Comparison of ENCODE assay signal across 8 mouse cellular contexts in the genomic region with DNA sequence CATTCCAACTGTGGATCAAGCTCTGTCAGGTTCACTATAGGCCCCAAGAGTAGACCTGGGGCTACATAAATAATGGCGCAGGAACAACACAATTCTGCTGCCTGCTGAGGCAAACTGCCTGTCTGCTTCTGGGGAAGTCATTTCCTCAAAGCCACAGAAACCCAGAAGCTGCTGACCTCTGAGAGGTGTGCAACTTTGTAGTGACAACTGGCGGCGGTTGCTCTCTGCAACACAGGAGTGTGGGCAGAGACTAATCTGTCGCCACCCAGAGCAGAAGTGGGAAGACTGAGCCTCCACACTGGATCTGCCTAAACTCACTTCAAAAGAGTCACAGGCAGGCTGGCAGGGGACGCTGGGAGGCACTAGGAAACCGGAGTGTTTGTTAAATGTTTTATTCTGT. TPM values are rescaled to one million over a fixed set of nuclear protein-coding genes. Genes with fewer than 3 reads are reported as not detected.
A peak's percentile ranks its signal among the peaks of the same experiment; 100 is the strongest.
DNase-seq lines count a peak whose midpoint lies in the region; ATAC-seq lines count a peak whose summit lies in the region.

No protein-coding gene starts in this region.

- no peak overlapping the region for H3K4me3 ChIP-seq in forebrain, embryonic 13.5 days
- H3K4me3 ChIP-seq in limb, embryonic 12.5 days (replicated peaks) = peak overlapping the region; percentile 86
- no peak overlapping the region for H3K4me3 ChIP-seq in midbrain, embryonic 12.5 days

- H3K9ac ChIP-seq in forebrain, embryonic 13.5 days = no peak overlapping the region; the same call in 1 of the 2 replicates
- H3K9ac ChIP-seq in limb, embryonic 12.5 days (replicated peaks) = peak overlapping the region; percentile 82
- no peak overlapping the region; the same call in 1 of the 2 replicates for H3K9ac ChIP-seq in midbrain, embryonic 12.5 days (replicated peaks)

- H3K36me3 ChIP-seq in forebrain, embryonic 13.5 days (ENCODE audit: poor library complexity, severe bottlenecking) = peaks cover 21% of the 10 kb centered on the region
- peaks cover 40% of the 10 kb centered on the region; the same call in 1 of the 2 replicates for H3K36me3 ChIP-seq in limb, embryonic 12.5 days
- H3K36me3 ChIP-seq in midbrain, embryonic 12.5 days = peaks cover 19% of the 10 kb centered on the region

- H3K9me3 ChIP-seq in forebrain, embryonic 13.5 days (replicated peaks) = no peaks in the 10 kb centered on the region
- H3K9me3 ChIP-seq in limb, embryonic 12.5 days = no peaks in the 10 kb centered on the region
- H3K9me3 ChIP-seq in midbrain, embryonic 12.5 days = no peaks in the 10 kb centered on the region

- H3K27me3 ChIP-seq in forebrain, embryonic 13.5 days = no peaks in the 10 kb centered on the region
- no peaks in the 10 kb centered on the region for H3K27me3 ChIP-seq in limb, embryonic 12.5 days
- no peaks in the 10 kb centered on the region for H3K27me3 ChIP-seq in midbrain, embryonic 12.5 days

- no peak overlapping the region for H3K27ac ChIP-seq in forebrain, embryonic 13.5 days
- peak overlapping the region; percentile 91 for H3K27ac ChIP-seq in limb, embryonic 12.5 days
- no peak overlapping the region for H3K27ac ChIP-seq in midbrain, embryonic 12.5 days (replicated peaks)

- H3K4me2 ChIP-seq in forebrain, embryonic 13.5 days = peak overlapping the region; percentile 87
- peak overlapping the region; percentile 83 for H3K4me2 ChIP-seq in limb, embryonic 12.5 days
- peak overlapping the region; percentile 94 for H3K4me2 ChIP-seq in midbrain, embryonic 12.5 days (replicated peaks)

- 50% methylated on average over 6 of the region's 6 CpGs for WGBS in forebrain, embryonic 13.5 days
- WGBS in limb, embryonic 12.5 days = 28% methylated on average over 6 of the region's 6 CpGs
- WGBS in midbrain, embryonic 12.5 days = 54% methylated on average over 6 of the region's 6 CpGs

- peak; percentile 39 to 54 for DNase-seq in right cerebral cortex, adult 2 months (ENCODE audit: low spot score in 2 of 2)
- no peak for DNase-seq in right cerebral cortex, postnatal 36 days (ENCODE audit: low spot score in 2 of 2)
- no peak for DNase-seq in cerebellum, adult 18-20 months
- no peak for DNase-seq in cerebellum, adult 9-10 months
- no peak for DNase-seq in gastrocnemius, postnatal 25 days

- H3K4me1 ChIP-seq in forebrain, embryonic 13.5 days = peaks cover 21% of the 10 kb centered on the region
- H3K4me1 ChIP-seq in limb, embryonic 12.5 days (replicated peaks) = peaks cover 31% of the 10 kb centered on the region
- peaks cover 26% of the 10 kb centered on the region for H3K4me1 ChIP-seq in midbrain, embryonic 12.5 days

- ATAC-seq in forebrain, embryonic 13.5 days = no peak
- no peak for ATAC-seq in limb, embryonic 12.5 days (ENCODE audit: insufficient number of reproducible peaks, insufficient read depth, low FRiP score, low TSS enrichment, low read depth)
- ATAC-seq in midbrain, embryonic 12.5 days (ENCODE audit: low FRiP score, low read depth) = no peak

RNA-seq across cellular contexts. Expression of a gene that starts 0.9 kb away (rescaled TPM):
- polyA plus RNA-seq in forebrain, embryonic 13.5 days (2015; fragmentation: Nextera tagmentation; extraction: Ambion mirVana) = 285 TPM in 2 replicates
- polyA plus RNA-seq in limb, embryonic 12.5 days (2016; fragmentation: Nextera tagmentation; extraction: Ambion mirVana) = 318 and 336 TPM in 2 replicates
- 301 and 307 TPM in 2 replicates for polyA plus RNA-seq in midbrain, embryonic 12.5 days (2016; fragmentation: Nextera tagmentation; extraction: Ambion mirVana)
- 10 to 100 TPM; 19.1 to 26.6 TPM for total RNA-seq in gastrocnemius, postnatal 25 days (2021)

RNA-seq across cellular contexts. Expression of a gene that starts 27.1 kb away (rescaled TPM):
- polyA plus RNA-seq in forebrain, embryonic 13.5 days (2015; fragmentation: Nextera tagmentation; extraction: Ambion mirVana) = 6.2 and 9.4 TPM in 2 replicates
- 9.6 and 10.4 TPM in 2 replicates for polyA plus RNA-seq in limb, embryonic 12.5 days (2016; fragmentation: Nextera tagmentation; extraction: Ambion mirVana)
- polyA plus RNA-seq in midbrain, embryonic 12.5 days (2016; fragmentation: Nextera tagmentation; extraction: Ambion mirVana) = 6.6 and 6.7 TPM in 2 replicates
- total RNA-seq in gastrocnemius, postnatal 25 days (2021) = 1 to 10 TPM; 1.0 to 1.3 TPM

RNA-seq across cellular contexts. Expression of a gene that starts 34.6 kb away (rescaled TPM):
- polyA plus RNA-seq in forebrain, embryonic 13.5 days (2015; fragmentation: Nextera tagmentation; extraction: Ambion mirVana) = 2.2 and 2.6 TPM in 2 replicates
- polyA plus RNA-seq in limb, embryonic 12.5 days (2016; fragmentation: Nextera tagmentation; extraction: Ambion mirVana) = 7.7 and 7.9 TPM in 2 replicates
- polyA plus RNA-seq in midbrain, embryonic 12.5 days (2016; fragmentation: Nextera tagmentation; extraction: Ambion mirVana) = 2.0 and 5.5 TPM in 2 replicates
- total RNA-seq in gastrocnemius, postnatal 25 days (2021) = 1 to 10 TPM in 1 of 2 experiments, under 1 TPM in 1; 0.61 to 1.2 TPM

RNA-seq across cellular contexts. Expression of a gene that starts 57.4 kb away (rescaled TPM):
- 22.6 and 22.8 TPM in 2 replicates for polyA plus RNA-seq in forebrain, embryonic 13.5 days (2015; fragmentation: Nextera tagmentation; extraction: Ambion mirVana)
- 36.4 and 38.3 TPM in 2 replicates for polyA plus RNA-seq in limb, embryonic 12.5 days (2016; fragmentation: Nextera tagmentation; extraction: Ambion mirVana)
- 26.7 and 29.8 TPM in 2 replicates for polyA plus RNA-seq in midbrain, embryonic 12.5 days (2016; fragmentation: Nextera tagmentation; extraction: Ambion mirVana)
- 10 to 100 TPM; 38.9 to 63.2 TPM for total RNA-seq in gastrocnemius, postnatal 25 days (2021)

Comparison
In these comparisons a context has a peak if more than half of its experiments do, and no peak if none do; other contexts are left out.
1. DNase-seq: peak in right cerebral cortex, adult 2 months (2 of 2); none in right cerebral cortex, postnatal 36 days (0 of 2), cerebellum, adult 18-20 months (0 of 2), cerebellum, adult 9-10 months (single experiment) and gastrocnemius, postnatal 25 days (single experiment).
2. Peak in every context shown above with its lines, with median percentiles within 50 percentile points of each other: H3K4me2 ChIP-seq.